16 mouse cellular contexts compared by ENCODE assay signal in genomic region chr6:53124800-53125450, GRCm38 (mm10). TPM values are rescaled to one million over a fixed set of nuclear protein-coding genes. Genes with fewer than 3 reads are reported as not detected.
A peak's percentile ranks its signal among the peaks of the same experiment; 100 is the strongest.
DNase-seq lines count a peak whose midpoint lies in the region; ATAC-seq and TF ChIP-seq lines count a peak whose summit lies in the region.
"Had no signal": no experiment of that assay in that cellular context is flagged by ENCODE, and none has a peak within 500 bp of the region (broad histone marks: within the 10 kb centered on the region; RNA-seq: fewer than 3 reads in every experiment).

No protein-coding gene starts in this region.

- no peak overlapping the region for H3K9ac ChIP-seq in neural tube, embryonic 15.5 days (replicated peaks)
- peak overlapping the region; percentile 23; the same call in 1 of the 2 replicates for H3K9ac ChIP-seq in liver, adult 2 months (ENCODE audit: low read depth, low read length)
- H3K9ac ChIP-seq: forebrain, postnatal 0 days; heart, embryonic 13.5 days; limb, embryonic 15.5 days had no signal

- H3K79me2 ChIP-seq in liver, adult 2 months (ENCODE audit: control insufficient read depth, insufficient read depth, low read length) = no peaks in the 10 kb centered on the region

- TF ChIP-seq CTCF in liver, adult 2 months (IDR thresholded peaks at IDR 0.05; ENCODE audit: low read depth, low read length) = no peak

- H3K4me3 ChIP-seq in neural tube, embryonic 15.5 days (replicated peaks) = no peak overlapping the region
- no peak overlapping the region for H3K4me3 ChIP-seq in liver, adult 2 months (ENCODE audit: insufficient read depth, low read depth, low read length)
- H3K4me3 ChIP-seq: heart, embryonic 13.5 days; limb, embryonic 15.5 days had no signal

- no peak for ATAC-seq in neural tube, embryonic 15.5 days (ENCODE audit: low FRiP score)
- ATAC-seq in megakaryocyte progenitor cell, adult 5-6 weeks (replicated peaks; ENCODE audit: poor library complexity) = 0 out of 2 replicates have a peak, but pooled peaks have one; percentile 20
- ATAC-seq: forebrain, postnatal 0 days had no signal

- H3K4me1 ChIP-seq in neural tube, embryonic 15.5 days = no peaks in the 10 kb centered on the region
- H3K4me1 ChIP-seq in liver, adult 2 months (ENCODE audit: control insufficient read depth, insufficient read depth, low read length) = peaks cover 3% of the 10 kb centered on the region
- H3K4me1 ChIP-seq: limb, embryonic 15.5 days had no signal

- H3K4me2 ChIP-seq in neural tube, embryonic 15.5 days = no peak overlapping the region
- H3K4me2 ChIP-seq: heart, embryonic 13.5 days; limb, embryonic 15.5 days had no signal

- H3K36me3 ChIP-seq in neural tube, embryonic 15.5 days = no peaks in the 10 kb centered on the region
- H3K36me3 ChIP-seq in liver, adult 2 months (ENCODE audit: control insufficient read depth, insufficient read depth, low read length) = no peaks in the 10 kb centered on the region
- H3K36me3 ChIP-seq: heart, embryonic 13.5 days; limb, embryonic 15.5 days had no signal

- DNase-seq in embryo, embryonic 10 days (ENCODE audit: low spot score) = peak; percentile 42
- DNase-seq in embryo, embryonic 9.5 days (ENCODE audit: extremely low spot score) = no peak
- peak; percentile 29 for DNase-seq in neural tube, embryonic 10.5 days (ENCODE audit: extremely low spot score, low spot score)
- DNase-seq in liver, adult 2 months (ENCODE audit: extremely low read depth, low read depth, low spot score) = peak; percentile 99
- DNase-seq in urinary bladder, postnatal 4 days (ENCODE audit: low spot score in 2 of 2) = no peak
- DNase-seq in gastrocnemius, adult 18-20 months (ENCODE audit: low spot score) = no peak
- DNase-seq: adrenal gland, postnatal 25 days; B cell, adult 2 months; cerebellum, adult 9-11 months; forebrain, postnatal 0 days; gastrocnemius, postnatal 14 days; kidney, postnatal 10 days had no signal

- H3K9me3 ChIP-seq in neural tube, embryonic 15.5 days (replicated peaks) = no peaks in the 10 kb centered on the region
- H3K9me3 ChIP-seq: limb, embryonic 15.5 days had no signal

- TF ChIP-seq POLR2A in liver, adult 2 months (IDR thresholded peaks at IDR 0.05; ENCODE audit: extremely low read depth, insufficient read depth, low read length) = no peak

- no peak overlapping the region for H3K27ac ChIP-seq in neural tube, embryonic 15.5 days (replicated peaks)
- H3K27ac ChIP-seq in liver, adult 2 months (replicated peaks; ENCODE audit: insufficient read depth, low read depth, low read length) = peak overlapping the region; percentile 81
- H3K27ac ChIP-seq: heart, embryonic 13.5 days; limb, embryonic 15.5 days had no signal

- H3K27me3 ChIP-seq in neural tube, embryonic 15.5 days (replicated peaks) = no peaks in the 10 kb centered on the region
- no peaks in the 10 kb centered on the region for H3K27me3 ChIP-seq in liver, adult 2 months (ENCODE audit: control insufficient read depth, insufficient read depth, low read length)
- H3K27me3 ChIP-seq: heart, embryonic 13.5 days; limb, embryonic 15.5 days had no signal

- 88% methylated on average over 17 of the region's 17 CpGs for WGBS in neural tube, embryonic 15.5 days
- WGBS in liver, adult 2 months = 21% methylated on average over 17 of the region's 17 CpGs

RNA-seq across cellular contexts. Expression of gene Jazf1, which starts 56.5 kb away (rescaled TPM):
- polyA plus RNA-seq in neural tube, embryonic 15.5 days (2015; fragmentation: Nextera tagmentation; extraction: Ambion mirVana) = 53.5 and 58.3 TPM in 2 replicates
- total RNA-seq in liver, adult 2 months (2014; rRNA removed) = 0.74 and 1.6 TPM in 2 replicates
- 0.29 and 0.48 TPM in 2 replicates for polyA plus RNA-seq in liver, adult 2 months (2012; rRNA removed)
- 0.73 TPM in 1 of 2 replicates, not detected in the other for total RNA-seq in megakaryocyte progenitor cell, adult 5-6 weeks (2015)
- 0.33 TPM in 1 of 2 replicates, not detected in the other for total RNA-seq in megakaryocyte progenitor cell, adult 5-6 weeks (2017)
- under 1 TPM; 0.34 to 0.52 TPM for total RNA-seq in gastrocnemius, adult 18-20 months (2021)

Comparison
In these comparisons a context has a peak if more than half of its experiments do, and no peak if none do; other contexts are left out.
1. DNase-seq: peak in embryo, embryonic 10 days (single experiment), neural tube, embryonic 10.5 days (single experiment) and liver, adult 2 months (single experiment); none in embryo, embryonic 9.5 days (single experiment), urinary bladder, postnatal 4 days (0 of 2) and gastrocnemius, adult 18-20 months (single experiment).